Mouse (Mus musculus): Measurements from ENCODE around the gene Methig1.

DNA sequence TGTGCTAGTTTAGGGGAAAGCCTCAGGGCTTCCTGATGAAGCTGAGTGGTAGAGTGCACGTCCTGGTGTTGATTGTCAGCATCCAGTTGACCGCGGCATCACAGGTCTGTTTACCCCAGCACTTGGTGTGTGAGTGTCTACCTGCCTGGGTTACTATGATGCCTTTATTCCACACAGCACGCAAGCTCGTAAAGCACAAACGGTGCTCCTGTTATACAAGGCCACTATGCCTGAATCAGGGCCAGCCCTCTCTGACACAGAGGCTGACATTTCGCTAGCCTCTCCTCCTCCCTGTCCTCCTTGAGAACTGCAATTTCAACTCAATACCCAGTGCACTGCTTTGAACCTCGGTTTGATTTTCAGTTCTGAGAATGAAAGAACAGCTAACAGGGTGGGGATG, 66.4 kb downstream of the Methig1 start:
- TF ChIP-seq POLR2A (IDR thresholded peaks at IDR 0.05; ENCODE audit: low read depth, low read length): no peak
- no peak for TF ChIP-seq CTCF (IDR thresholded peaks at IDR 0.05; ENCODE audit: extremely low read depth, insufficient read depth, insufficient read length, insufficient replicate concordance)

Data from spleen, adult 2 months (tissue).